Mouse (Mus musculus) lung, adult 2 months (tissue): ENCODE measurements at regions not wholly inside any gene's neighbourhood (a gene's known extent, or its start where the extent isn't known, plus 50 kb on each side); places are given as distances from the start of the nearest gene placed in this dataset.

Source experiments
- CTCF ChIP-seq: fragments of 200-500 bp; IDR thresholded peaks from 2 replicates; pipeline ENCODE4 v1.5.1; 2011; ENCODE audit warnings: mild to moderate bottlenecking, low read length, control low read depth; ENCODE audit not compliant: insufficient read depth
- POLR2A ChIP-seq: fragments of 200-500 bp; IDR thresholded peaks from 2 replicates; pipeline ENCODE4 v1.6.1; 2011; ENCODE audit warnings: low read depth, mild to moderate bottlenecking, control low read depth, low read length, borderline replicate concordance; ENCODE audit errors: extremely low read depth

GRCm38 (mm10) chr4:56483708-56484107, 256.2 kb upstream of the Gm26657 start:
- TF ChIP-seq POLR2A, result no peak
- TF ChIP-seq CTCF, result no peak
